Mouse (Mus musculus) heart, adult 2 months (tissue): Measurements from ENCODE around the gene Vmn1r232. TPM values are rescaled to one million over a fixed set of nuclear protein-coding genes. Genes with fewer than 3 reads are reported as not detected.
A peak's percentile ranks its signal among the peaks of the same experiment; 100 is the strongest.

ENCODE experiments used
- DNase-seq, 2 experiments: peaks; one replicate each; pipeline ENCODE4 v3.0.0; 2021
- H3K27ac ChIP-seq: fragments of 200-600 bp; 2 replicates; pipeline ENCODE4 v1.8.1; 2022
- H3K27me3 ChIP-seq: fragments of 200-500 bp; 2 replicates; pipeline ENCODE4 v1.6.1; 2012; ENCODE audit warnings: mild to moderate bottlenecking, low read length, inconsistent platforms, mixed read lengths; ENCODE audit not compliant: control insufficient read depth, insufficient read depth
- H3K36me3 ChIP-seq: fragments of 200-500 bp; 2 replicates; pipeline ENCODE4 v1.6.1; 2012; ENCODE audit warnings: low read length, inconsistent platforms; ENCODE audit not compliant: control insufficient read depth, insufficient read depth
- H3K4me1 ChIP-seq: fragments of 200-500 bp; 2 replicates; pipeline ENCODE4 v1.6.1; 2011; ENCODE audit warnings: low read length; ENCODE audit not compliant: control insufficient read depth, insufficient read depth
- H3K4me3 ChIP-seq: fragments of 200-600 bp; 2 replicates; pipeline ENCODE4 v1.8.1; 2022
- H3K79me2 ChIP-seq: fragments of 200-500 bp; replicated peaks from 2 replicates; pipeline ENCODE4 v1.6.1; 2012; ENCODE audit warnings: mild to moderate bottlenecking, inconsistent platforms, low read length, moderate library complexity, mixed read lengths; ENCODE audit not compliant: control insufficient read depth, insufficient read depth
- H3K9ac ChIP-seq: fragments of 200-500 bp; 2 replicates; pipeline ENCODE4 v1.6.1; 2012; ENCODE audit warnings: low read depth, mild to moderate bottlenecking, control low read depth, inconsistent platforms, low read length, mixed read lengths
- CTCF ChIP-seq: fragments of 200-600 bp; IDR thresholded peaks from 2 replicates; pipeline ENCODE4 v1.8.1; 2022; ENCODE audit warnings: antibody characterized with exemption, mild to moderate bottlenecking, moderate library complexity
- EP300 ChIP-seq: fragments of 200-500 bp; IDR thresholded peaks from 2 replicates; pipeline ENCODE4 v1.6.1; 2011; ENCODE audit warnings: low read depth, low read length, control low read depth; ENCODE audit not compliant: insufficient read depth
- POLR2A ChIP-seq: fragments of 200-500 bp; IDR thresholded peaks from 2 replicates; pipeline ENCODE4 v1.6.1; 2011; ENCODE audit warnings: mild to moderate bottlenecking, low read depth, low read length, control low read depth; ENCODE audit not compliant: insufficient read depth
- whole genome bisulfite sequencing: fragments of 180-500 bp; shearing (Covaris S2); methylation state at CpG from one replicate; pipeline ENCODE4 v1.1.7; 2018; 5-methylcytosine and 5-hydroxymethylcytosine counted together
- intact Hi-C: fragments of 180-260 bp; cut with DNase I; formaldehyde crosslinking; loops from one replicate; pipeline ENCODE4 v1.15.1; 2025
- long read RNA-seq: library from polyadenylated mRNA; stranded (forward); transcript quantifications from one replicate; pipeline ENCODE4 v2.0.0, GENCODE M21; 2021
- polyA plus RNA-seq: library from polyadenylated mRNA; depleted of rRNA; stranded (reverse); fragments of >200 nt; gene quantifications from 2 replicates; pipeline ENCODE4 v1.2.3, GENCODE M21; 2012; rRNA removed
- total RNA-seq, 2 experiments: library from RNA; stranded (reverse); gene quantifications; 2 replicates each; pipeline ENCODE4 v1.2.3; 2021

The Vmn1r232 gene
- total RNA-seq (not detected), polyA plus RNA-seq (not detected in 2 replicates)
- long read RNA-seq = 0 reads

- WGBS = 29% methylated on average over 1 of the region's 1 CpGs
- TF ChIP-seq CTCF (no peak), EP300 (no peak), POLR2A (no peak)
- Histone ChIP-seq H3K9ac (no peak within 1 kb of the TSS), H3K27me3 (no peaks in the 10 kb centered on the region), H3K79me2 (no peaks in the 10 kb centered on the region), H3K4me1 (no peaks in the 10 kb centered on the region), H3K4me3 (no peak within 1 kb of the TSS), H3K36me3 (no peaks in the 10 kb centered on the region), H3K27ac (no peak within 1 kb of the TSS)
- no peak for DNase-seq
- intact Hi-C loops = no loop called here
Measured at GRCm38 (mm10) chr17:20919614-20920013, at the start of gene Vmn1r232. Gene Vmn1r232 (minus strand): TSS chr17:20919714.

GRCm38 (mm10) chr17:20966681-20967080 lies 47.2 kb upstream of the Vmn1r232 start:
- H3K36me3 ChIP-seq = peaks cover 24% of the 10 kb centered on the region

GRCm38 (mm10) chr17:20965421-20965820 lies 45.9 kb upstream of the Vmn1r232 start:
- H3K9ac ChIP-seq = no peak overlapping the region
- H3K4me3 ChIP-seq = no peak overlapping the region
- no peaks in the 10 kb centered on the region for H3K27me3 ChIP-seq
- H3K27ac ChIP-seq = no peak overlapping the region; the same call in 1 of the 2 replicates
- intact Hi-C loops = no loop called here
- H3K36me3 ChIP-seq = peaks cover 28% of the 10 kb centered on the region
- 71% methylated on average over 4 of the region's 4 CpGs for WGBS
- TF ChIP-seq CTCF = no peak
- H3K79me2 ChIP-seq = no peaks in the 10 kb centered on the region
- DNase-seq = peak; percentile 31 to 47
- no peaks in the 10 kb centered on the region for H3K4me1 ChIP-seq

More at GRCm38 (mm10) chr17:20966681-20967080, 47.2 kb upstream of the Vmn1r232 start:
- no peaks in the 10 kb centered on the region for H3K4me1 ChIP-seq
- H3K27me3 ChIP-seq = no peaks in the 10 kb centered on the region
- H3K27ac ChIP-seq = no peak overlapping the region
- no peak overlapping the region for H3K4me3 ChIP-seq
- no peak overlapping the region for H3K9ac ChIP-seq
- H3K79me2 ChIP-seq = no peaks in the 10 kb centered on the region
- intact Hi-C loops = no loop called here
- TF ChIP-seq EP300 = no peak
- no peak for TF ChIP-seq CTCF
- TF ChIP-seq POLR2A = no peak
- no peak for DNase-seq

DNA sequence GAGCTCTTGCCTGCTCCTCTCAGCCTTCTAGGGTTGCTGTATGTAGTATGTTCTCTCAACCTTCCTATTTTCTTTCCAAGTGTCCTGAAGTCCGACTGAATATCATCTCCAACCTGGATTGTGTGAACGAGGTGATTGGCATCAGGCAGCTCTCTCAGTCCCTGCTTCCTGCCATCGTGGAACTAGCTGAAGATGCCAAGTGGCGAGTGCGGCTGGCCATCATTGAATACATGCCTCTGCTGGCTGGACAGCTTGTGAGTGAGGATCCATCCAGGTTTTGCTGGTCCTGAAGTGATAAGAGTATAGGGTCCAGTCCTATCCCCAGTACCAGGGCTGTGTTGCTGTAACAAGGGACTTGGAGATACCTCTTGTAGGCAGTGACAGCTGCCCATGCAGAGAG lies 40.9 kb upstream of the Vmn1r232 start:
- H3K79me2 ChIP-seq = no peaks in the 10 kb centered on the region
- no peak for DNase-seq
- no peak overlapping the region for H3K4me3 ChIP-seq
- WGBS = 87% methylated on average over 5 of the region's 5 CpGs
- no peak overlapping the region for H3K27ac ChIP-seq
- TF ChIP-seq EP300 = no peak
- no peak for TF ChIP-seq CTCF
- TF ChIP-seq POLR2A = no peak
- no peaks in the 10 kb centered on the region for H3K27me3 ChIP-seq
- intact Hi-C loops = no loop called here
- no peak overlapping the region for H3K9ac ChIP-seq
- H3K36me3 ChIP-seq = peaks cover 41% of the 10 kb centered on the region
- no peaks in the 10 kb centered on the region for H3K4me1 ChIP-seq

- Histone ChIP-seq H3K27ac (peak overlapping the region; percentile 99), H3K36me3 (peaks cover 47% of the 10 kb centered on the region), H3K4me3 (peak overlapping the region; percentile 83), H3K4me1 (peaks cover 12% of the 10 kb centered on the region), H3K9ac (peak overlapping the region; percentile 88; the same call in 1 of the 2 replicates), H3K27me3 (no peaks in the 10 kb centered on the region), H3K79me2 (peaks cover 7% of the 10 kb centered on the region)
- TF ChIP-seq EP300 (no peak), CTCF (no peak), POLR2A (no peak)
- intact Hi-C loops = loop anchor here (2.0 to 10.0 kb wide), 3 partner anchors 60 to 618 kb away; partner anchors contain the start of genes Zfp52 and Zfp948
- DNase-seq = no peak
Measured at GRCm38 (mm10) chr17:20946636-20947035, 27.1 kb upstream of the Vmn1r232 start.

DNA sequence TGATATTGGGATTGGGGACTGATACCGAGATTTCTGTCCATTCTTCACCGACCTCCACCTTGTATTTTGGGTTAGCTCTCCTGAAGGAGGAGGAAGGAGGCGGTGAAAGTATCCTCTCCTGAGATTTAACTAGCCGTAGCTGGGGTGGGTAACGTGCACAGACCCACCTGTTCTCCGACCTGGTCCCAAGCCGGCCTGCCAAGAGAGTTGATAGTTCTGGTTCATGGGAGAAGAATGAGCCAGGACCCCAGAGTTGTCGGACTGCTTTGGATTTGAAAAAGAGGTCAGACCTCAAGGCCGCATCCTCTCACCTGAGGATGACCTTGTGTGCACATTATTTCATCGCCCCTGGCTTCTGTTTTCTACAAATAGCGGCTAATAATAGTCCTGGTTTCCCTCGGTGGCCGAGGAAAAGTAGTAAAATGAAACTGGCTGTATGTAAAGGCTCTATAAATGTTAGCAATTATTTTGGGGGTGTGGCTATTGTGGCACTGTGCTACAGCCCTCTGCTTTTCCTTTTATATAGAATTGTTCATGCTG lies 26.6 kb upstream of the Vmn1r232 start:
- intact Hi-C loops = loop anchor here (2.0 to 10.0 kb wide), 3 partner anchors 61 to 619 kb away; partner anchors contain the start of genes Zfp52 and Zfp948
- Histone ChIP-seq H3K27ac (peak overlapping the region; percentile 99), H3K36me3 (peaks cover 44% of the 10 kb centered on the region), H3K9ac (peak overlapping the region; percentile 88), H3K79me2 (peaks cover 5% of the 10 kb centered on the region), H3K4me1 (peaks cover 10% of the 10 kb centered on the region), H3K27me3 (no peaks in the 10 kb centered on the region), H3K4me3 (peak overlapping the region; percentile 83)
- under 1% methylated on average over 13 of the region's 13 CpGs for WGBS
- no peak for TF ChIP-seq EP300
- TF ChIP-seq CTCF = no peak
- TF ChIP-seq POLR2A = no peak
- peak; percentile 16 to 37 for DNase-seq
